ENCODE assay signal across 9 mouse cellular contexts in the genomic region with DNA sequence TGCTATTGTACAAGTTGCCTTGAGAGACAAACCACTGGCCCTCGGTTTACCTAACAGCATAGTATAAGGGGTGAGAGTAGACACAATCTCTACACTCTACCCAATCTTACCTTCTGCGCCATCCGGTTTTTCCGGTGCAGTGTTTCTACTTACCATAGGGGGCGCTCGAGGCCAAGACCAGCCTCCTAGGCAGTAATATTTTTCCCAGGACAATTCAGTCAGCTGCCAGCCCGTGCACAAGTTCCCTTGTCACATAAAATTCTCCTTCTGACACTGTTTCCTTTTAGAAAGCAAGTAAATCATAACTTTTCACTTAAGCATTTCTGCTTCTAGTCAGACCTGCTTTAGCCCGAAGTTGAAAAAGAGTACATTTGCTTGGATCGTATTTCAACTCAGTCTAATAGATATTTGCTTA.
DNase-seq lines count a peak whose midpoint lies in the region; TF ChIP-seq lines count a peak whose summit lies in the region.
"Had no signal": no experiment of that assay in that cellular context is flagged by ENCODE, and none has a peak within 500 bp of the region (broad histone marks: within the 10 kb centered on the region; RNA-seq: fewer than 3 reads in every experiment).

No protein-coding gene starts in this region.

- intact Hi-C loops in heart, postnatal 36 days (cut with DNase I) = loop anchor here (2.0 kb wide), 1 partner anchor 16 kb away; no protein-coding TSS in a partner anchor

- 33% methylated on average over 9 of the region's 9 CpGs for WGBS in cerebellum, adult 2 months
- WGBS in large intestine, adult 2 months = 32% methylated on average over 9 of the region's 9 CpGs
- 25% methylated on average over 9 of the region's 9 CpGs for WGBS in lung, adult 2 months

- peak; percentile 4 for DNase-seq in NIH3T3 (ENCODE audit: low read depth)
- peak; percentile 41 to 52 for DNase-seq in cerebellum, adult 2 months
- DNase-seq in forelimb bud, embryonic 11.5 days (ENCODE audit: low read depth, low spot score) = peak; percentile 83
- peak; percentile 69 to 71 for DNase-seq in heart, postnatal 36 days
- peak; percentile 10 for DNase-seq in large intestine, adult 2 months (ENCODE audit: low read depth, low spot score)
- peak; percentile 57 for DNase-seq in lung, adult 2 months
- peak; percentile 23 for DNase-seq in ovary, postnatal 10 days (ENCODE audit: low spot score)
- peak; percentile 37 for DNase-seq in urinary bladder, adult 2 months (ENCODE audit: low spot score)

- H3K4me1 ChIP-seq in cerebellum, adult 2 months (ENCODE audit: control insufficient read depth, insufficient read depth, low read length) = no peaks in the 10 kb centered on the region
- peaks cover 8% of the 10 kb centered on the region for H3K4me1 ChIP-seq in lung, adult 2 months (ENCODE audit: control insufficient read depth, insufficient read depth, low read length)

- peak; percentile 56 for TF ChIP-seq CTCF in cerebellum, adult 2 months (IDR thresholded peaks at IDR 0.05; ENCODE audit: borderline replicate concordance, insufficient read depth, low read depth, low read length)
- peak; percentile 72 for TF ChIP-seq CTCF in lung, adult 2 months (IDR thresholded peaks at IDR 0.05; ENCODE audit: insufficient read depth, low read length)

- H3K4me3 ChIP-seq in cerebellum, adult 2 months (replicated peaks; ENCODE audit: insufficient read depth, low read depth, low read length) = peak overlapping the region; percentile 22
- peak overlapping the region; percentile 17 for H3K4me3 ChIP-seq in lung, adult 2 months (replicated peaks; ENCODE audit: extremely low read depth, low read depth, low read length)
- H3K4me3 ChIP-seq: erythroblast, embryonic 14.5 days had no signal

- no peaks in the 10 kb centered on the region for H3K27me3 ChIP-seq in cerebellum, adult 2 months (ENCODE audit: control insufficient read depth, insufficient read depth, low read length)

- no peak overlapping the region for H3K27ac ChIP-seq in cerebellum, adult 2 months (ENCODE audit: insufficient read depth, low read length)

- TF ChIP-seq POLR2A in cerebellum, adult 2 months (IDR thresholded peaks at IDR 0.05; ENCODE audit: borderline replicate concordance, insufficient read depth, low read length) = no peak
- TF ChIP-seq POLR2A in lung, adult 2 months (IDR thresholded peaks at IDR 0.05; ENCODE audit: borderline replicate concordance, extremely low read depth, low read depth, low read length) = no peak

Comparison
In these comparisons a context has a peak if more than half of its experiments do, and no peak if none do; other contexts are left out.
1. DNase-seq: peak in every context shown above with its lines; median percentile 83 in forelimb bud, embryonic 11.5 days; 70 in heart, postnatal 36 days; 57 in lung, adult 2 months; 46 in cerebellum, adult 2 months; 37 in urinary bladder, adult 2 months; 23 in ovary, postnatal 10 days; 10 in large intestine, adult 2 months; 4 in NIH3T3.